ENCODE assay signal across 20 mouse cellular contexts in genomic region chr5:24711615-24712014, GRCm38 (mm10). TPM values are rescaled to one million over a fixed set of nuclear protein-coding genes. Genes with fewer than 3 reads are reported as not detected.
A peak's percentile ranks its signal among the peaks of the same experiment; 100 is the strongest.
DNase-seq lines count a peak whose midpoint lies in the region; ATAC-seq and TF ChIP-seq lines count a peak whose summit lies in the region.
"Had no signal": no experiment of that assay in that cellular context is flagged by ENCODE, and none has a peak within 500 bp of the region (broad histone marks: within the 10 kb centered on the region; RNA-seq: fewer than 3 reads in every experiment).

No protein-coding gene starts in this region.

- no peak for ATAC-seq in kidney, postnatal 0 days (replicated peaks; ENCODE audit: low FRiP score, low read depth)
- ATAC-seq in midbrain, embryonic 11.5 days (ENCODE audit: low FRiP score) = no peak
- no peak for ATAC-seq in midbrain, embryonic 15.5 days (replicated peaks)
- no peak for ATAC-seq in activated CD4-positive, CD25-positive, alpha-beta regulatory T cell, adult 4 months
- ATAC-seq: forebrain, embryonic 13.5 days; midbrain, embryonic 13.5 days had no signal

- H3K9ac ChIP-seq in kidney, postnatal 0 days (ENCODE audit: low read depth, low read length) = no peak overlapping the region
- H3K9ac ChIP-seq in midbrain, embryonic 11.5 days (ENCODE audit: low read length) = no peak overlapping the region
- no peak overlapping the region for H3K9ac ChIP-seq in midbrain, embryonic 15.5 days
- H3K9ac ChIP-seq in ES-E14 (ENCODE audit: insufficient read depth, low read depth, low read length, poor library complexity, severe bottlenecking) = no peak overlapping the region
- H3K9ac ChIP-seq: forebrain, embryonic 13.5 days; hindbrain, embryonic 15.5 days; midbrain, embryonic 13.5 days had no signal

- TF ChIP-seq CTCF in kidney, postnatal 0 days (IDR thresholded peaks at IDR 0.05; ENCODE audit: low read depth) = peak; percentile 35

- in situ Hi-C loops in ES-E14 (cut with MboI; ENCODE audit: low sequenced_read_pairs in 2 of 2, unreplicated experiment in 2 of 2) = no loop called here

- no peak overlapping the region for H3K4me2 ChIP-seq in kidney, postnatal 0 days (ENCODE audit: low read length)
- H3K4me2 ChIP-seq in midbrain, embryonic 11.5 days = no peak overlapping the region
- H3K4me2 ChIP-seq in midbrain, embryonic 15.5 days = no peak overlapping the region
- H3K4me2 ChIP-seq: forebrain, embryonic 13.5 days; heart, embryonic 11.5 days; hindbrain, embryonic 15.5 days; midbrain, embryonic 13.5 days had no signal

- no peak overlapping the region for H3K27ac ChIP-seq in kidney, postnatal 0 days
- H3K27ac ChIP-seq in midbrain, embryonic 11.5 days (ENCODE audit: low read depth, low read length) = no peak overlapping the region
- no peak overlapping the region for H3K27ac ChIP-seq in midbrain, embryonic 15.5 days
- H3K27ac ChIP-seq in ES-E14 (ENCODE audit: insufficient read depth, low read depth, low read length, poor library complexity, severe bottlenecking) = no peak overlapping the region
- H3K27ac ChIP-seq: embryonic facial prominence, embryonic 10.5 days; forebrain, embryonic 13.5 days; hindbrain, embryonic 15.5 days; limb, embryonic 10.5 days; macrophage; midbrain, embryonic 13.5 days had no signal

- no peak overlapping the region for H3K4me3 ChIP-seq in kidney, postnatal 0 days (replicated peaks; ENCODE audit: low read depth, low read length)
- H3K4me3 ChIP-seq in midbrain, embryonic 11.5 days (ENCODE audit: low read depth, low read length) = no peak overlapping the region
- no peak overlapping the region for H3K4me3 ChIP-seq in midbrain, embryonic 15.5 days
- H3K4me3 ChIP-seq in ES-E14 (ENCODE audit: insufficient read depth in 1 of 2, low read depth in 1 of 2, low read length in 2 of 2, poor library complexity in 1 of 2, severe bottlenecking in 1 of 2) = no peak overlapping the region
- H3K4me3 ChIP-seq: embryonic facial prominence, embryonic 10.5 days; forebrain, embryonic 13.5 days; hindbrain, embryonic 15.5 days; limb, embryonic 10.5 days; midbrain, embryonic 13.5 days had no signal

- DNase-seq in kidney, postnatal 0 days (ENCODE audit: low spot score) = no peak
- DNase-seq in kidney, adult 9 months = no peak
- peak; percentile 83 for DNase-seq in midbrain, embryonic 11.5 days (ENCODE audit: low spot score, missing footprints)
- DNase-seq in ES-E14 (ENCODE audit: low read depth, low spot score) = no peak
- DNase-seq in spleen, postnatal 4 days (ENCODE audit: low spot score in 2 of 2) = no peak
- DNase-seq: adrenal gland, adult 2 months; cerebellum, adult 11-12 months; gastrocnemius, postnatal 36 days; heart, postnatal 14 days; kidney, adult 8-10 months; thymus, adult 2 months had no signal

- peaks cover 54% of the 10 kb centered on the region for H3K36me3 ChIP-seq in kidney, postnatal 0 days (ENCODE audit: insufficient read depth, low read length)
- H3K36me3 ChIP-seq in midbrain, embryonic 11.5 days (ENCODE audit: control insufficient read depth, insufficient read depth, low read length) = peaks cover 6% of the 10 kb centered on the region
- peaks cover 42% of the 10 kb centered on the region; the same call in 1 of the 2 replicates for H3K36me3 ChIP-seq in midbrain, embryonic 15.5 days (replicated peaks)
- peaks cover 28% of the 10 kb centered on the region for H3K36me3 ChIP-seq in ES-E14 (ENCODE audit: control insufficient read depth, insufficient read depth, low read length, poor library complexity, severe bottlenecking)

- no peaks in the 10 kb centered on the region for H3K27me3 ChIP-seq in kidney, postnatal 0 days (ENCODE audit: insufficient read depth, low read length)
- H3K27me3 ChIP-seq in midbrain, embryonic 11.5 days (ENCODE audit: control insufficient read depth, insufficient read depth, low read length) = no peaks in the 10 kb centered on the region
- no peaks in the 10 kb centered on the region for H3K27me3 ChIP-seq in midbrain, embryonic 15.5 days (replicated peaks)
- H3K27me3 ChIP-seq: forebrain, embryonic 13.5 days; hindbrain, embryonic 15.5 days; midbrain, embryonic 13.5 days had no signal

- no peaks in the 10 kb centered on the region for H3K4me1 ChIP-seq in kidney, postnatal 0 days (replicated peaks; ENCODE audit: insufficient read depth, low read length)
- no peaks in the 10 kb centered on the region for H3K4me1 ChIP-seq in midbrain, embryonic 11.5 days (ENCODE audit: control insufficient read depth, insufficient read depth, low read length)
- no peaks in the 10 kb centered on the region for H3K4me1 ChIP-seq in midbrain, embryonic 15.5 days
- H3K4me1 ChIP-seq in ES-E14 (ENCODE audit: control insufficient read depth in 2 of 2, insufficient read depth in 2 of 2, low read length in 2 of 2, poor library complexity in 1 of 2) = peaks cover 0 to 4% of the 10 kb centered on the region in 2 experiments; a peak in 2 of 4 replicates
- H3K4me1 ChIP-seq: midbrain, embryonic 13.5 days had no signal

- H3K9me3 ChIP-seq in kidney, postnatal 0 days (replicated peaks; ENCODE audit: low read length) = no peaks in the 10 kb centered on the region
- H3K9me3 ChIP-seq in midbrain, embryonic 11.5 days (ENCODE audit: control insufficient read depth, low read length) = no peaks in the 10 kb centered on the region
- H3K9me3 ChIP-seq in midbrain, embryonic 15.5 days = no peaks in the 10 kb centered on the region
- no peaks in the 10 kb centered on the region for H3K9me3 ChIP-seq in ES-E14 (ENCODE audit: control insufficient read depth, insufficient read depth, low read depth, low read length)
- H3K9me3 ChIP-seq: hindbrain, embryonic 15.5 days; midbrain, embryonic 13.5 days had no signal

- WGBS in kidney, postnatal 0 days = 95% methylated on average over 6 of the region's 6 CpGs
- 94% methylated on average over 6 of the region's 6 CpGs for WGBS in midbrain, embryonic 11.5 days
- 96% methylated on average over 6 of the region's 6 CpGs for WGBS in midbrain, embryonic 15.5 days

TF ChIP-seq in ES-E14, 5 proteins besides CTCF, POLR2A, EP300 and RAD21:
- TF ChIP-seq HCFC1 (IDR thresholded peaks at IDR 0.05; ENCODE audit: borderline replicate concordance, insufficient read depth, low read length) (no peak), ZNF384 (IDR thresholded peaks at IDR 0.05; ENCODE audit: low read depth, low read length) (0 out of 2 replicates have a peak, but pooled peaks have one; percentile 16)

RNA-seq across cellular contexts. Expression of gene Wdr86, which starts 18.9 kb away (rescaled TPM):
- 21.3 and 21.9 TPM in 2 replicates for polyA plus RNA-seq in kidney, postnatal 0 days (2015; fragmentation: Nextera tagmentation; extraction: Ambion mirVana)
- 8.7 and 10.3 TPM in 2 replicates for polyA plus RNA-seq in midbrain, embryonic 11.5 days (2014; fragmentation: Nextera tagmentation; extraction: Ambion mirVana)
- polyA plus RNA-seq in midbrain, embryonic 15.5 days (2015; fragmentation: Nextera tagmentation; extraction: Ambion mirVana) = 6.7 and 8.6 TPM in 2 replicates
- 2.5 and 9.5 TPM in 2 replicates for total RNA-seq in ES-E14 (2012; rRNA removed)
- under 1 TPM; 0.15 to 0.46 TPM for polyA plus RNA-seq in activated CD4-positive, CD25-positive, alpha-beta regulatory T cell, adult 4 months (2017; shearing (Covaris generic))
- total RNA-seq: gastrocnemius, postnatal 36 days had no signal
- polyA plus RNA-seq: macrophage had no signal

RNA-seq across cellular contexts. Expression of gene Nub1, which starts 26.3 kb away (rescaled TPM):
- 35.2 and 35.3 TPM in 2 replicates for polyA plus RNA-seq in kidney, postnatal 0 days (2015; fragmentation: Nextera tagmentation; extraction: Ambion mirVana)
- 36.8 and 38.8 TPM in 2 replicates for polyA plus RNA-seq in midbrain, embryonic 11.5 days (2014; fragmentation: Nextera tagmentation; extraction: Ambion mirVana)
- 47.5 and 48.7 TPM in 2 replicates for polyA plus RNA-seq in midbrain, embryonic 15.5 days (2015; fragmentation: Nextera tagmentation; extraction: Ambion mirVana)
- 39.9 and 47.7 TPM in 2 replicates for total RNA-seq in ES-E14 (2012; rRNA removed)
- 10 to 100 TPM; 63.9 to 65.7 TPM for polyA plus RNA-seq in activated CD4-positive, CD25-positive, alpha-beta regulatory T cell, adult 4 months (2017; shearing (Covaris generic))

RNA-seq across cellular contexts. Expression of gene Crygn, which starts 46.2 kb away (rescaled TPM):
- polyA plus RNA-seq in kidney, postnatal 0 days (2015; fragmentation: Nextera tagmentation; extraction: Ambion mirVana) = 5.8 and 7.1 TPM in 2 replicates
- polyA plus RNA-seq in midbrain, embryonic 11.5 days (2014; fragmentation: Nextera tagmentation; extraction: Ambion mirVana) = 0.68 and 1.2 TPM in 2 replicates
- 1.7 and 2.5 TPM in 2 replicates for polyA plus RNA-seq in midbrain, embryonic 15.5 days (2015; fragmentation: Nextera tagmentation; extraction: Ambion mirVana)
- total RNA-seq in ES-E14 (2012; rRNA removed) = 1.2 and 2.1 TPM in 2 replicates
- 1 to 10 TPM in 1 of 2 experiments, not detected in 1; 6.8 TPM for polyA plus RNA-seq in activated CD4-positive, CD25-positive, alpha-beta regulatory T cell, adult 4 months (2017; shearing (Covaris generic))
- polyA plus RNA-seq: adrenal gland, adult 2 months; forebrain, embryonic 13.5 days; macrophage; midbrain, embryonic 13.5 days had no signal
